Mouse (Mus musculus) liver, embryonic 12.5 days (tissue): Measurements from ENCODE around the gene Eif4a3. TPM values are rescaled to one million over a fixed set of nuclear protein-coding genes. Genes with fewer than 3 reads are reported as not detected.
"Not testable (repeated sequence)": the region's sequence is repeated elsewhere in the genome, so short reads cannot be mapped to it uniquely, and the experiment has no call there.

Experiments
- ATAC-seq: fragments of 200-750 bp; cut with Nextera tagmentation; 2 replicates; pipeline ENCODE4 v1.8.0; 2017; ENCODE audit warnings: moderate number of reproducible peaks, mild to moderate bottlenecking, moderate library complexity
- H3K27ac ChIP-seq: fragments of 300-500 bp; sonication (generic); 2 replicates; pipeline ENCODE4 v1.5.1; 2016; ENCODE audit warnings: mild to moderate bottlenecking
- H3K27me3 ChIP-seq: fragments of 300-500 bp; sonication (generic); replicated peaks from 2 replicates; pipeline ENCODE4 v1.6.1; 2016; ENCODE audit warnings: mild to moderate bottlenecking, moderate library complexity
- H3K36me3 ChIP-seq: fragments of 300-500 bp; sonication (generic); 2 replicates; pipeline ENCODE4 v1.6.1; 2016; ENCODE audit warnings: mild to moderate bottlenecking, moderate library complexity
- H3K4me1 ChIP-seq: fragments of 300-500 bp; sonication (generic); 2 replicates; pipeline ENCODE4 v1.6.1; 2016
- H3K4me2 ChIP-seq: fragments of 300-500 bp; sonication (generic); 2 replicates; pipeline ENCODE4 v1.6.1; 2016; ENCODE audit warnings: mild to moderate bottlenecking, moderate library complexity
- H3K4me3 ChIP-seq: fragments of 300-500 bp; sonication (generic); 2 replicates; pipeline ENCODE4 v1.5.1; 2016; ENCODE audit warnings: mild to moderate bottlenecking, moderate library complexity
- H3K9ac ChIP-seq: fragments of 300-500 bp; sonication (generic); 2 replicates; pipeline ENCODE4 v1.6.1; 2016; ENCODE audit warnings: mild to moderate bottlenecking, moderate library complexity
- H3K9me3 ChIP-seq: fragments of 300-500 bp; sonication (generic); replicated peaks from 2 replicates; pipeline ENCODE4 v1.6.1; 2016; ENCODE audit warnings: mild to moderate bottlenecking, moderate library complexity
- WGBS: fragments of 180-500 bp; shearing (Covaris S2); methylation state at CpG from one replicate; pipeline ENCODE4 v1.1.7; 2016; ENCODE audit not compliant: insufficient replicate concordance; 5-methylcytosine and 5-hydroxymethylcytosine counted together
- polyA plus RNA-seq: library from polyadenylated mRNA; unstranded; fragments of >200 nt; fragmentation: Nextera tagmentation; extraction: Ambion mirVana; gene quantifications from 2 replicates; pipeline ENCODE4 v1.2.1, GENCODE M21; 2016

Gene Eif4a3
- polyA plus RNA-seq, 1 experiment from 2014 or later = 262 TPM

GRCm38 (mm10) chr11:119259977-119260376, 39.9 kb downstream of the Eif4a3 start:
- no peaks in the 10 kb centered on the region for H3K9me3 ChIP-seq
- peaks cover 12% of the 10 kb centered on the region; the same call in 1 of the 2 replicates for H3K4me1 ChIP-seq
- ATAC-seq = no peak
- H3K9ac ChIP-seq = no peak overlapping the region
- H3K27ac ChIP-seq = no peak overlapping the region
- WGBS = 75% methylated on average over 8 of the region's 8 CpGs
- no peaks in the 10 kb centered on the region for H3K27me3 ChIP-seq
- H3K4me2 ChIP-seq = no peak overlapping the region
- H3K4me3 ChIP-seq = no peak overlapping the region
- H3K36me3 ChIP-seq = no peaks in the 10 kb centered on the region

- H3K9me3 ChIP-seq = no peaks in the 10 kb centered on the region
- peak overlapping the region; percentile 60 for H3K4me2 ChIP-seq
- peaks cover 12% of the 10 kb centered on the region; the same call in 1 of the 2 replicates for H3K4me1 ChIP-seq
- peak; percentile 67; the same call in 1 of the 2 replicates for ATAC-seq
- H3K27me3 ChIP-seq = 0 out of 2 replicates have a peak, but pooled peaks cover 7% of the 10 kb centered on the region
- peak overlapping the region; percentile 36 for H3K4me3 ChIP-seq
- H3K27ac ChIP-seq = 0 out of 2 replicates have a peak overlapping the region, but pooled peaks have one; percentile 22
- 0 out of 2 replicates have a peak overlapping the region, but pooled peaks have one; percentile 49 for H3K9ac ChIP-seq
- 65% methylated on average over 23 of the region's 23 CpGs for WGBS
- H3K36me3 ChIP-seq = no peaks in the 10 kb centered on the region
Measured at GRCm38 (mm10) chr11:119258572-119259322, 41.1 kb downstream of the Eif4a3 start.

GRCm38 (mm10) chr11:119258216-119258571, 41.7 kb downstream of the Eif4a3 start:
- Histone ChIP-seq H3K4me3 (peak overlapping the region; percentile 36; the same call in 1 of the 2 replicates), H3K36me3 (no peaks in the 10 kb centered on the region), H3K4me1 (peaks cover 17% of the 10 kb centered on the region), H3K9ac (no peak overlapping the region), H3K9me3 (no peaks in the 10 kb centered on the region), H3K27ac (no peak overlapping the region), H3K27me3 (0 out of 2 replicates have a peak, but pooled peaks cover 11% of the 10 kb centered on the region), H3K4me2 (peak overlapping the region; percentile 60)
- ATAC-seq = no peak
- 47% methylated on average over 9 of the region's 9 CpGs for WGBS

GRCm38 (mm10) chr11:119256557-119256956, 43.3 kb downstream of the Eif4a3 start:
- 80% methylated on average over 5 of the region's 5 CpGs for WGBS
- Histone ChIP-seq H3K4me1 (peaks cover 30% of the 10 kb centered on the region), H3K27me3 (0 out of 2 replicates have a peak, but pooled peaks cover 19% of the 10 kb centered on the region)
- H3K9ac ChIP-seq, H3K36me3 ChIP-seq, H3K9me3 ChIP-seq, H3K4me2 ChIP-seq, ATAC-seq, H3K4me3 ChIP-seq, H3K27ac ChIP-seq: not testable (repeated sequence)

GRCm38 (mm10) chr11:119252854-119253541, 46.9 kb downstream of the Eif4a3 start:
- 0 out of 2 replicates have a peak, but pooled peaks cover 19% of the 10 kb centered on the region for H3K27me3 ChIP-seq
- WGBS = 3% methylated on average over 22 of the region's 22 CpGs
- H3K27ac ChIP-seq = no peak overlapping the region
- H3K4me2 ChIP-seq = peak overlapping the region; percentile 55
- ATAC-seq = peak; percentile 66
- no peaks in the 10 kb centered on the region for H3K36me3 ChIP-seq
- peak overlapping the region; percentile 23; the same call in 1 of the 2 replicates for H3K9ac ChIP-seq
- H3K4me1 ChIP-seq = peaks cover 33% of the 10 kb centered on the region
- no peaks in the 10 kb centered on the region for H3K9me3 ChIP-seq
- peak overlapping the region; percentile 14 for H3K4me3 ChIP-seq

GRCm38 (mm10) chr11:119250998-119251397, 48.9 kb downstream of the Eif4a3 start:
- 35% methylated on average over 17 of the region's 17 CpGs for WGBS
- ATAC-seq = no peak
- peaks cover 33% of the 10 kb centered on the region for H3K4me1 ChIP-seq

GRCm38 (mm10) chr11:119249011-119249410, 50.9 kb downstream of the Eif4a3 start:
- Histone ChIP-seq H3K4me2 (no peak overlapping the region), H3K27me3 (0 out of 2 replicates have a peak, but pooled peaks cover 14% of the 10 kb centered on the region), H3K4me1 (peaks cover 33% of the 10 kb centered on the region), H3K9me3 (no peaks in the 10 kb centered on the region), H3K9ac (no peak overlapping the region), H3K4me3 (no peak overlapping the region), H3K36me3 (no peaks in the 10 kb centered on the region), H3K27ac (no peak overlapping the region)
- peak; percentile 52; the same call in 1 of the 2 replicates for ATAC-seq
- 22% methylated on average over 6 of the region's 6 CpGs for WGBS

More at GRCm38 (mm10) chr11:119250998-119251397, 48.9 kb downstream of the Eif4a3 start:
- H3K9ac ChIP-seq = no peak overlapping the region
- no peaks in the 10 kb centered on the region for H3K36me3 ChIP-seq
- H3K4me2 ChIP-seq = no peak overlapping the region
- H3K9me3 ChIP-seq = no peaks in the 10 kb centered on the region
- 0 out of 2 replicates have a peak, but pooled peaks cover 19% of the 10 kb centered on the region for H3K27me3 ChIP-seq
- no peak overlapping the region for H3K27ac ChIP-seq
- H3K4me3 ChIP-seq = no peak overlapping the region

GRCm38 (mm10) chr11:119245543-119245942, 54.3 kb downstream of the Eif4a3 start:
- not testable (repeated sequence) for H3K36me3 ChIP-seq, H3K27ac ChIP-seq, H3K4me3 ChIP-seq, H3K4me2 ChIP-seq, H3K9me3 ChIP-seq, H3K9ac ChIP-seq, ATAC-seq, H3K4me1 ChIP-seq
- 73% methylated on average over 6 of the region's 6 CpGs for WGBS
- H3K27me3 ChIP-seq = peaks cover 27% of the 10 kb centered on the region; the same call in 1 of the 2 replicates

- H3K36me3 ChIP-seq = no peaks in the 10 kb centered on the region
- H3K4me2 ChIP-seq = no peak overlapping the region
- 0 out of 2 replicates have a peak, but pooled peaks cover 2% of the 10 kb centered on the region for H3K9me3 ChIP-seq
- H3K27me3 ChIP-seq = peaks cover 31% of the 10 kb centered on the region; the same call in 1 of the 2 replicates
- H3K4me3 ChIP-seq = no peak overlapping the region
- ATAC-seq = no peak
- peaks cover 23% of the 10 kb centered on the region for H3K4me1 ChIP-seq
- no peak overlapping the region for H3K9ac ChIP-seq
- WGBS = 85% methylated on average over 12 of the region's 12 CpGs
- no peak overlapping the region for H3K27ac ChIP-seq
Measured at GRCm38 (mm10) chr11:119239480-119239879, 60.4 kb downstream of the Eif4a3 start.
